Mouse (Mus musculus): ENCODE data around the gene Olfr203. TPM values are rescaled to one million over a fixed set of nuclear protein-coding genes. Genes with fewer than 3 reads are reported as not detected.

Gene Olfr203
- polyA plus RNA-seq (2014; fragmentation: Illumina TruSeq; extraction: RNeasy Lipid Tissue Mini Kit (QIAGEN cat#74804); ENCODE audit: low read depth, low replicate concordance), result not detected

DNA sequence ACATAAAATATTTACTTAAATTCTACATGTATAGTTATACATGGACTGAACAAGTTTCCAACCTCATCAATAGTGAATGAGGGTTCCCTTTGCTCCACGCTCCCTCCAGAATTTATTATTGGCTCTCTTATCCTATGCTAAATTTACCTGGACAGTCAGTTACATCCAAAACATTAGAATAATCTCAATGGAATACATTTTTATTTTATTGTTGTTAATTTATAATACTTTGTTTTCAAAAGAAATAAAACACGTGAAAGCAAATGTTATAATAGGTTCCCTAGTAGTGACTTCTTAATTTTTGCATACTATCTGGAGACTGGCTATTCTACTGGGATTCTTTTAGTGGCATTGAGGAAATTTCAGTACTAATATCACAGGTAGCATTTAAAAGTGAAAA is at the start of gene Olfr203:
TSS of gene Olfr203 (plus strand) at position 301 of the 400 bp plus-strand sequence.

GRCm38 (mm10) chr16:59272532-59272931 is 26.1 kb upstream of the Olfr203 start, which contains the start of gene Olfr201:
TSS of gene Olfr201 (minus strand) at chr16:59272632.

GRCm38 (mm10) chr16:59286693-59287092 is 12.0 kb upstream of the Olfr203 start, which contains the start of gene Olfr202:
TSS of gene Olfr202 (minus strand) at chr16:59286793.

GRCm38 (mm10) chr16:59318148-59318547 is 19.5 kb downstream of the Olfr203 start, which contains the start of gene Olfr204:
TSS of gene Olfr204 (minus strand) at chr16:59318248.

GRCm38 (mm10) chr16:59331038-59331437 is 32.4 kb downstream of the Olfr203 start, which contains the start of gene Olfr205:
TSS of gene Olfr205 (minus strand) at chr16:59331138.

DNA sequence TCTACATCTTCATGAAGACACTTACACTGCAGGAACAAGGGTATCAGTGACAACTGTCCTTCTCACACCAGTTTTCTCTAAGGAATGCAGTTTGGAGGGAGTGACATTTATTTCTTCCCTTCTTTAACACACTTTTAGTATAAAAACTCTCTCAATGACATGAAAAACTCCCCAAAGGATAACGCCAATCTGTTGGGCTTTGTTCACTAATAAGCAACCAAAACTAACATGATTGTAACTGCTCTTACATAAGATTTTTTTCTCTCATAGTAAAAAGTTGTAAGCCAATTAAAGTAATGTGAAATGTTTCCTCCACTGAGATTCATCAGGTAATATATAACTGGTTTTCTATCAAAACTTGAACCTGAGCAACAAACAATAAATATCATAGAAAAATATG is 50.5 kb downstream of the Olfr203 start, which contains the start of gene Olfr206:
TSS of gene Olfr206 (minus strand) at position 101 of the 400 bp plus-strand sequence.

Other genes with a start within 250 kb of the Olfr203 start
- not detected for gene Olfr190, start 220.9 kb upstream of the Olfr203 start, polyA plus RNA-seq (2014; fragmentation: Illumina TruSeq; extraction: RNeasy Lipid Tissue Mini Kit (QIAGEN cat#74804); ENCODE audit: low read depth, low replicate concordance)
- not detected for gene Olfr191, start 209.1 kb upstream of the Olfr203 start, polyA plus RNA-seq (2014; fragmentation: Illumina TruSeq; extraction: RNeasy Lipid Tissue Mini Kit (QIAGEN cat#74804); ENCODE audit: low read depth, low replicate concordance)
- gene Olfr193, start 187.0 kb upstream of the Olfr203 start, polyA plus RNA-seq (2014; fragmentation: Illumina TruSeq; extraction: RNeasy Lipid Tissue Mini Kit (QIAGEN cat#74804); ENCODE audit: low read depth, low replicate concordance), result not detected
- gene Olfr194, start 177.8 kb upstream of the Olfr203 start, polyA plus RNA-seq (2014; fragmentation: Illumina TruSeq; extraction: RNeasy Lipid Tissue Mini Kit (QIAGEN cat#74804); ENCODE audit: low read depth, low replicate concordance), result not detected
- not detected for gene Olfr195, start 151.8 kb upstream of the Olfr203 start, polyA plus RNA-seq (2014; fragmentation: Illumina TruSeq; extraction: RNeasy Lipid Tissue Mini Kit (QIAGEN cat#74804); ENCODE audit: low read depth, low replicate concordance)
- gene Olfr196, start 128.4 kb upstream of the Olfr203 start, polyA plus RNA-seq (2014; fragmentation: Illumina TruSeq; extraction: RNeasy Lipid Tissue Mini Kit (QIAGEN cat#74804); ENCODE audit: low read depth, low replicate concordance), result not detected
- not detected for gene Olfr198, start 95.3 kb upstream of the Olfr203 start, polyA plus RNA-seq (2014; fragmentation: Illumina TruSeq; extraction: RNeasy Lipid Tissue Mini Kit (QIAGEN cat#74804); ENCODE audit: low read depth, low replicate concordance)
- not detected for gene Olfr199, start 79.1 kb upstream of the Olfr203 start, polyA plus RNA-seq (2014; fragmentation: Illumina TruSeq; extraction: RNeasy Lipid Tissue Mini Kit (QIAGEN cat#74804); ENCODE audit: low read depth, low replicate concordance)
- not detected for gene Olfr201, start 26.2 kb upstream of the Olfr203 start, polyA plus RNA-seq (2014; fragmentation: Illumina TruSeq; extraction: RNeasy Lipid Tissue Mini Kit (QIAGEN cat#74804); ENCODE audit: low read depth, low replicate concordance)
- gene Olfr202, start 12.1 kb upstream of the Olfr203 start, polyA plus RNA-seq (2014; fragmentation: Illumina TruSeq; extraction: RNeasy Lipid Tissue Mini Kit (QIAGEN cat#74804); ENCODE audit: low read depth, low replicate concordance), result not detected
- not detected for gene Olfr204, start 19.4 kb downstream of the Olfr203 start, polyA plus RNA-seq (2014; fragmentation: Illumina TruSeq; extraction: RNeasy Lipid Tissue Mini Kit (QIAGEN cat#74804); ENCODE audit: low read depth, low replicate concordance)
- not detected for gene Olfr205, start 32.3 kb downstream of the Olfr203 start, polyA plus RNA-seq (2014; fragmentation: Illumina TruSeq; extraction: RNeasy Lipid Tissue Mini Kit (QIAGEN cat#74804); ENCODE audit: low read depth, low replicate concordance)
- not detected for gene Olfr206, start 50.4 kb downstream of the Olfr203 start, polyA plus RNA-seq (2014; fragmentation: Illumina TruSeq; extraction: RNeasy Lipid Tissue Mini Kit (QIAGEN cat#74804); ENCODE audit: low read depth, low replicate concordance)
- not detected for gene Olfr209, start 65.1 kb downstream of the Olfr203 start, polyA plus RNA-seq (2014; fragmentation: Illumina TruSeq; extraction: RNeasy Lipid Tissue Mini Kit (QIAGEN cat#74804); ENCODE audit: low read depth, low replicate concordance)
- gene Gabrr3, start 108.5 kb downstream of the Olfr203 start, polyA plus RNA-seq (2014; fragmentation: Illumina TruSeq; extraction: RNeasy Lipid Tissue Mini Kit (QIAGEN cat#74804); ENCODE audit: low read depth, low replicate concordance), result not detected
- 20.5 TPM for gene Riox2, start 172.9 kb downstream of the Olfr203 start, polyA plus RNA-seq (2014; fragmentation: Illumina TruSeq; extraction: RNeasy Lipid Tissue Mini Kit (QIAGEN cat#74804); ENCODE audit: low read depth, low replicate concordance)

All from liver, adult 10 weeks (tissue).